Mouse (Mus musculus): ENCODE data around the gene Eno3. TPM values are rescaled to one million over a fixed set of nuclear protein-coding genes. Genes with fewer than 3 reads are reported as not detected.

Gene Eno3
- total RNA-seq, 2 experiments from 2014 or later = 8,161 to 9,332 TPM

- intact Hi-C loops (cut with DNase I) = no loop called here
- no peak for DNase-seq
Observed at GRCm38 (mm10) chr11:70638714-70639278, 18.2 kb upstream of the Eno3 start, which contains the start of gene Gp1ba. Gp1ba (plus strand) TSS chr11:70639122.

GRCm38 (mm10) chr11:70639976-70640375 is 17.0 kb upstream of the Eno3 start:
- DNase-seq = no peak
- intact Hi-C loops (cut with DNase I) = no loop called here

GRCm38 (mm10) chr11:70641241-70641640 is 15.8 kb upstream of the Eno3 start:
- intact Hi-C loops (cut with DNase I) = no loop called here
- DNase-seq = no peak

DNA sequence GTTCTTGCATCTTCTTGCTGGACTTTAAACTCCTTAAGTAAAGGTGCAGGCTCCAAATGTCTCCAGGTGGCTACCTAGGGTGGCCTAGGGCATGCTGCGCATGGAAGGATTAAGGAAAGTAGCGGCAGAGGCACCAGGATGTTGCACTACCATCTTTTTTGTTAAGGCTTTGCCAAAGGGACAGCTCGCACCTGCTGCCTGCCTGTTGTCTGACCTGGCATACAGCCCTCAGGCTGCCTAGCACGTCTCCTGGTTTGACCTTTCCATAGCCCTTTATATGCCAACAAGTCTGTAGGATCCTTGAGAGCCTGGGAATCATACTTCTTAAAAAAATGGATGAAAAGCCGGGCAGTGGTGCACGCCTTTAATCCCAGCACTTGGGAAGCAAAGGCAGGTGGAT is 14.0 kb upstream of the Eno3 start:
- DNase-seq = no peak
- intact Hi-C loops (cut with DNase I) = no loop called here

DNA sequence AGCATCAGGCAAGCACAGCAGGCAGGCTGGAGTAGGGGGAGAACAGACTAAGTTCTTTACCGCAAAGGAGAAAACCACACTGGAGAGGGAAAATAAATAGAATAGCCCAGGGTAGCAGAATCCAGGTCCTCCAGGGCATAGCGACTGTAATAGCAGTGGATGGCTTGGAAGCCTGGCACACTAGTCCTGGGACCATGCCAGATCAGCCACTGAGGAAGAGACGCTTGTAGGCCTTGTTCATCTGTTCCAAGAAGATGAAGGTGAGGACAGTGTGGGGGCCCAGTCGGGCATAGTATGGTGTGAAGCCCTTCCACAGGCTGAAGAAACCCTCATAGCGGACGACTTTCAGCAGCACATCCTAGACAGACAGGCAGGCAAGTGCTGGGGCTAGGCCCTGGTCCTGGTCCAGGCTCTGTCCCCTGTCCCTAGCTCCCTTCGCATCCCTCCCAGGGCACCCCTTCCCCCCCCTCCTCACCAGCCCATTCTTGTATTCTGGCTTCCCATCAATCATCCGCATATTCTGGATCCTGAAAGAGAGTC is 12.4 kb upstream of the Eno3 start:
- DNase-seq = no peak
- intact Hi-C loops (cut with DNase I) = no loop called here

- intact Hi-C loops (cut with DNase I) = no loop called here
- no peak for DNase-seq
Observed at GRCm38 (mm10) chr11:70645461-70646258, 11.3 kb upstream of the Eno3 start.

DNA sequence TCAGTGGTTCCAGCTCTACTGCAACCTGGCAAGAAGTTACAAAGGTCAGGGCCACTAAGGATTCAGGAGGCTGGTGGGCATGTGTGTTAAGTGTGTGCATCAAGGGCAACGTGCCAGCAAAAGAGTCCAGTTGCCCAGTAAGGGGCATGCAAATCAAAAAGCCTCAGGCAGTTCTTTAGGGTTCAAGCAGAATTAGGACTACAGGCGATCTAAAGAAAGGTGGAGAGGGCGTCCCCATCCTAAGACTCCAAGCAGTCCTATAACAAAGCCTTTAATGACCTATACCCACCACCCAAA is 10.8 kb upstream of the Eno3 start:
- intact Hi-C loops (cut with DNase I) = no loop called here

GRCm38 (mm10) chr11:70646691-70647650 is 10.0 kb upstream of the Eno3 start, which contains the start of the genes Rnf167 and Slc25a11:
Rnf167 (plus strand) TSS chr11:70647235.
Slc25a11 (minus strand) TSS chr11:70647479.
- intact Hi-C loops (cut with DNase I) = no loop called here
- peak; percentile 89 to 92 for DNase-seq

More for the DNA sequence above, 10.8 kb upstream of the Eno3 start:
- DNase-seq = no peak

DNA sequence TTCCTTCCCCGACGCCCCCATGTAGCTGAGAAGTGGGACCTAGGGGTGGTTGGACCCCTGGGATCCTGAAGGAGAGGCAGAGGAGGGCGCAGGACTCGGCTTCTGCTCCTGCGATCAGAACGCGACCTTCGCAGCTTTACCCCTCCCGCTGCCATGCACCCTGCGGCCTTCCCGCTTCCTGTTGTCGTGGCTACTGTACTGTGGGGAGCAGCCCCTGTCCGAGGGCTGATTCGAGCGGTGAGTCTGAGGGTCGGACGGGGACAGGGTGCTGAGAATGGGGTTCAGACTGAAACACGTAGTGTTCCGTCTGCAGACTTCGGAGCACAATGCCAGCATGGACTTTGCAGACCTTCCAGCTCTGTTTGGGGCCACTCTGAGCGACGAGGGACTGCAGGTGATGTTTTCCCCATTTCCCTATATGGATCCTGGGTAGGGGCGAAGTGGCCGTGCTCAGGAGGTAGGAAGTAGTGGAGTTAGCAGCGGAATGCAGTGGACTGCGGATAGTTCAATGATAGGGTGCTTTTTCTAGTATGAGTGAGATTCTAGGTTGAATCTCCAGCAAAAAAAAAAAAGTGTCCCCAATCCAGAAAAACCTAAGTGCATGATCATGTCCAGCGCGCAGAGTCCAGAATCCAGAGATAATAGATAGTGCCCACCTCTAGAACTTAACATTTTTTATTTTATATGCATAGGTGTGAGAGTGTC is 9.1 kb upstream of the Eno3 start:
- no peak for DNase-seq
- intact Hi-C loops (cut with DNase I) = no loop called here

DNA sequence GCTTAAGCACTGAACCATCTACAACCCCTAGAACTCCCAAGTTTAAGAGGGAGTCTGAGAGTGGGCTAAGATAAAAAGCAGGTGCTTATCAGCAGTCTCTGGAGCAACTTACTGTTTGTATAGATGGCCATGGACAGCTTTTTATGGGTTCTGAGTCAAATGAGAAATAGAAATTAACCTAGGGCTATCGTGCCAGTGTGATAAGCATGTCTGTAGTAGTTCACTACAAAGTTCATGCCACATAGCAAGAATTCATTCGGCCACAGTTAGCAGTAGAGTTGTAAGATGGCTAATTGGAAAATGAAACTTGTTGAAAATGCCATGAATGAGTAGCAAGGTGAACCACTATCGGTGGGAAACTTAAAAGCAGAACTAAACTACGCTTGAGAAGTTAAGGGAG is 8.5 kb upstream of the Eno3 start:
- intact Hi-C loops (cut with DNase I) = no loop called here
- no peak for DNase-seq

DNA sequence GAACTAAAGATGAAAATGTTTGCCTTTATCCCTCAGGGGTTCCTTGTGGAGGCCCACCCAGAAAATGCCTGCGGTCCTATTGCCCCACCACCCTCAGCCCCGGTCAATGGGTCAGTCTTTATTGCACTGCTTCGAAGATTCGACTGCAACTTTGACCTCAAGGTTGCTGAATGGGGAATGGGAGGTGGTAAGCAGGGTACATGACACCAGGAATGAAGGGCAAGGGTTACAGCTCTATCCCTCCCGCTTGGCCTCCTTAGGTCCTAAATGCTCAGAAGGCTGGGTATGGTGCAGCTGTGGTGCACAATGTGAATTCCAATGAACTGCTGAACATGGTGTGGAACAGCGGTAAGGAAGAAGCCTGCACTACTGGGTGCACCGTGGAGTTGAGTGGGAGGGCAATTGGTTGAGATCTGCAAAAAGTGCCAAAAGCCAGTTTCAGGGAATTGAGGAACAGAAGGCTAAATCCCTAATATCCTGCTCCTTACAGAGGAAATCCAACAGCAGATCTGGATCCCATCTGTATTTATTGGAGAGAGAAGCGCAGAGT is 7.7 kb upstream of the Eno3 start:
- DNase-seq = no peak
- intact Hi-C loops (cut with DNase I) = no loop called here

DNA sequence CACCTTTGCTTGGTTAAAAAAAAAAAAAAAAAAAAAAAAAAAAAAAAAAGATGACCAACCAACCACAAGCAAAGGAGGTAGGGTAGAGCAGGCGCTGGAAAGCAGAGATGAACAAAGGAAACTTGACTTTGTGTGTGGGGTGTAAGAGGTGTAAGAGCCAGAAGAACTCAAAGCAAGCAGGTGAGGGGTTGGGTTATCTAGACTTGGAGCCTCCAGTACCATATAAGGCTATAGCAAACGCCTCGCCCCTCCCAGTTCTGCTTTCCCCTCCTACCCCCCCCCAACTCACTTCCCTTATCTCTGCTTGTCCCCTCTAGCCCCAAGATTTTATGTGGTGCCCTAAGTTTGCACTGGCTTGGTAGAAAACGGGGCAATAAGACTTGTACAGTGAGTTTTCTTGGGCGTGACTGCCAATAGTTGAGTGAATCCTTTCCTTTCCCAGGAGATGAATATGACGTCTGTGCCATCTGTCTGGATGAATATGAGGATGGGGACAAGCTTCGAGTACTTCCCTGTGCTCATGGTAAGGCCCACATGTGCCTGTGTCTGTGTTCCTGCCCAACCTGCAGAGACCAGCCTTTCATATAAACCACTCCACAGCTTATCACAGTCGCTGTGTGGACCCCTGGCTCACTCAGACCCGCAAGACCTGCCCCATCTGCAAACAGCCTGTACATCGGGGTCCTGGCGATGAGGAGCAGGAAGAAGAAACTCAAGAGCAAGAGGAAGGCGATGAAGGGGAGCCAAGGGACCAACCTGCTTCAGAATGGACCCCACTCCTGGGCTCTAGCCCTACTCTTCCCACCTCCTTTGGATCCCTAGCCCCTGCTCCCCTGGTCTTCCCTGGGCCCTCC is 6.5 kb upstream of the Eno3 start:
- DNase-seq = no peak
- intact Hi-C loops (cut with DNase I) = loop anchor here (10.0 kb wide), 1 partner anchor 656 kb away; the partner anchor contains the start of genes Gabarap and Phf23

DNA sequence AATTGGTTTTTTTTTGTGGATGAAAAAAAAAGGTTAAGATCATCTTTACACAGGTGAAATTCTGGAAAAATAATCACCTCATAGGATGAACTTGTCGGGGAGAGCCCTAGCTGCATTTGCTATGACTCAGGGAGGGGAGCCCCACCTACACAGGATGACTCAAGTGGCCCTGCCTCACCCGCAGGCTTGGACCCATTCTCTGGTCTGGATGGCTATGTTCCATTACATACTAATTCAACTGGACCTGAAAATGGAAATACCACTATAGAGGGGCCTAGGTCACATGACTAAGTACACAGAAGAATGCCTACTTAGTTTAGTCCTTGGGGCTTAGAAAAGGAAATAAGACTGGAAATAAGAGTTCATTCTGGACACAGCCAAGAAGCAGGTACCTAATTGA is 5.6 kb upstream of the Eno3 start:
- DNase-seq = peak in 1 of 2 experiments; percentile 11
- intact Hi-C loops (cut with DNase I) = loop anchor here (10.0 kb wide), 1 partner anchor 657 kb away; the partner anchor contains the start of genes Gabarap and Phf23

- peak in 1 of 2 experiments; percentile 15 for DNase-seq
- intact Hi-C loops (cut with DNase I) = loop anchor here (10.0 kb wide), 1 partner anchor 657 kb away; the partner anchor contains the start of genes Gabarap and Phf23
Observed at GRCm38 (mm10) chr11:70652029-70652883, 4.7 kb upstream of the Eno3 start.

- intact Hi-C loops (cut with DNase I) = loop anchor here (10.0 kb wide), 1 partner anchor 658 kb away; the partner anchor contains the start of genes Gabarap and Phf23
- DNase-seq = no peak
Observed at GRCm38 (mm10) chr11:70652884-70653344, 4.1 kb upstream of the Eno3 start.

DNA sequence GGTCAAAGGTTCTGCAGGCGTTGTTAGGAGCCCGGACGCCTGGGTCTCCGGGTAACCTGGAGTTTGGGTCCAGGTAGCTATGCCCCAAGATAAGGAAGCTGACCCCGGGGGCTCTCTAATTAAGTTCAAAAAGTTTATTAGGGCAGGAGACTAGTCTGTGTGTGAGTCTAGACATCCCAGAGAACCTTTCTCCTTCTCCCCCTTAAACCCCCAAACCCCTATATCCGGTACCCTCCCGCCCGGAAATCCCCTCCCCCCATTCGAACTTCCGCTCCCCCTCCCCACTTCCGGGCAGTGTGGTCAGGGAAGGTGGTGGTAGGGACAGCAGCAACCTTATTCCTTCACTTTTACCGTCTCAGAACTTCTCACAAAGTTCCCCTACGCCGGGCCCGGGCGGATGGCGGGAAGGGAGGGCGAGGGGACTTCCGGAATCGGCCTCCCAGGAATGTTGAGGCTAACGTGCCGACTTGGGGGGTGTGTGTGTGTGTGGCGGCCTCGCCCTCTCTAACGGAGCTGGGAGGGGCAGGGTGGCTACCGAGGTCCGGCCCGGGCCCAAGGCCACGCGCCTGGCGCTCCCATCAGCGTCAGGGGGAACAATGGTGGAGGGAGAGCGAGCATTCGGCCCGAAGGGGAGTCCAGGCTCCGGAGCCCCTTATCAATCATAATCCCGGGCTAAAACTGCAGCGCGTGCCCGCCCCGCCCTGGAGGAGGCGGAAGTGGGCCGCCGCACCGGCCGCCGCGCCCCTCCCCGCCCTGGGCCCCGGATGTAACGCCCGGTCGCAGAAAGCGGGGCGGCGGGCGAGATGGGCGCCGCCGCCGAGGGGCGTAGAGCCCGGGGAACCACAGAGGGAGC is 3.4 kb upstream of the Eno3 start:
- DNase-seq = peak; percentile 49 to 59
- intact Hi-C loops (cut with DNase I) = loop anchor here (2.0 to 10.0 kb wide), 2 partner anchors 15 to 659 kb away; partner anchors contain the start of genes Gabarap, Phf23 and Spag7

All from gastrocnemius, postnatal 36 days (tissue).